Mouse (Mus musculus): Measurements from ENCODE around the gene Elovl3.
"Not testable (repeated sequence)": the region's sequence is repeated elsewhere in the genome, so short reads cannot be mapped to it uniquely, and the experiment has no call there.

Elovl3 gene

DNA sequence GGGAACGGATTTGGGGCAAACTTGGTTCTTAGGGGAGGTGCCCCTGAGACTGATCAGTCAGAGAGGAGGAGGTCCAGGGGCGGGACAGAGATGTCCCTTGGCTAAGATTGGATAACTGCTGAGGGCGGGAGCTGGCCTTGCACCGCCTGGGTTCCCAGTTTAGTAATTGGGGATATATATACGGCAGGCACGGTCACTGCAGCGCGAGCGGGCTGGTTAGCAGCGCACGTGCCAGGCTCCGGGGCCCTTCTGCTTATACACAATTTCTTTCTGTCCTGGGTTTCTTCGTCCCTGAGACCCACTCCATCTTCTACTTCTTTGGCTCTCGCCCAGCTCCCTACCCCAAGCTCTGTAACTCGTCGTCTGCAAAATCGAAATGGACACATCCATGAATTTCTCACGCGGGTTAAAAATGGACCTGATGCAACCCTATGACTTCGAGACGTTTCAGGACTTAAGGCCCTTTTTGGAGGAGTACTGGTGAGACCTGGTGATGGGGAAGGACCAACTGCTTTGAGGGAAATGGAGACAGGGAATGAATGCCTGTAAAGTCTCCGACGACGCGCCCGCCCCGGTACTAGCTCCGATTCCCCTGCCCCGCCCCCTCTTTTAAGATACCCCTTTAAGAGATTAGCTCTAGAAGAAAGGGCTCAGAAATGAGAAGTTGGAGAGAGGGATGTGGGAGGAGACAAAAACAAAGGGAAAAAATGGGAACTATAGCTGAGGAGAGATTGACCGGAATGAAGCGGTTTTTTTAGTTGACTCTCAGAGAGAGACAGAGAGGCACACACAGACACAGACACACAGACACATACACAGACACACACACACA is at the start of gene Elovl3:
Gene Elovl3 (plus strand): TSS at position 204 of the 832 bp plus-strand sequence.
- DNase-seq (ENCODE audit: extremely low read depth, low read depth, low spot score) = no peak

GRCm38 (mm10) chr19:46085185-46085584 is 46.5 kb upstream of the Elovl3 start:
- DNase-seq (ENCODE audit: extremely low read depth, low read depth, low spot score) = no peak

DNA sequence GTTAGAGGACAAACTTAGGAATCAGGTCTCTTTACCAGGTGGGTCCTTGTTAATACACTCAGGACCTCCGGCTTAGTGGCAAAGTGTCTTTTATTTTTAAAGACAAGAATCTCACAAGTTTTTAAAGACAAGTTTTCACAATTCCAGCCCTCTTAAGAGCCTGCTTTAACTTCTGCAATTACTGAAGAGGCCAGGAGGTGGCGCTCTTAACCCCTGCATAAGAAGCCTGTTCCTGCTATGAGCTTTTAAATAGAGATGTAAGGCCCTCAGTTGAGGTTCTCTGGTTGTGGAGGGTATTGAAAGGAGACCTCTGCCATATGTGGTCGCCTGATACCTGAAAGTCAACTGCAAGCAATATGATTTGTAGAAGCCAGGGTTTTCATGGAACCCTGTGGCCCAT is 45.4 kb upstream of the Elovl3 start:
- peak; percentile 13 for DNase-seq (ENCODE audit: extremely low read depth, low read depth, low spot score)

- DNase-seq (ENCODE audit: extremely low read depth, low read depth, low spot score) = peak; percentile 36
Measured at GRCm38 (mm10) chr19:46087871-46088270, 43.8 kb upstream of the Elovl3 start.

DNA sequence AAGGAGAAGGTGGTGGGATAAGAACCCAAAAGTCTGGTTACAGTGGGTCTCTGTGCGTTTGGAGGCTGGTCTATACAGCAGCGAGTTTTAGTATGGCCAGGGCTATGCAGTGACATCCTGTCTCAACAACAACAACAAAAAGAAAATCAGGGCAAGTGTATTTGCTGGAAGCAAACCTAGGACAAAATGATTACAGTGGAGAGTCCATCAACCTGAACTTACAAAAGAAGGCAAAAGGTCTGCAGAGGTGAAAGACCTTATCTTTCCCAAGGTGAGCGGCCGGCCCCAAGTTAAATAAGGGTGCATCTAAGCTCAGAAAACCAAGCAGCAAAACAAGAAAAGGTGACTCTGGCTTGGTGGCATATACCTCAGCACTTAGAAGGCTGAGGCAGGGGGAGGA is 40.1 kb upstream of the Elovl3 start:
- DNase-seq (ENCODE audit: extremely low read depth, low read depth, low spot score) = no peak

DNA sequence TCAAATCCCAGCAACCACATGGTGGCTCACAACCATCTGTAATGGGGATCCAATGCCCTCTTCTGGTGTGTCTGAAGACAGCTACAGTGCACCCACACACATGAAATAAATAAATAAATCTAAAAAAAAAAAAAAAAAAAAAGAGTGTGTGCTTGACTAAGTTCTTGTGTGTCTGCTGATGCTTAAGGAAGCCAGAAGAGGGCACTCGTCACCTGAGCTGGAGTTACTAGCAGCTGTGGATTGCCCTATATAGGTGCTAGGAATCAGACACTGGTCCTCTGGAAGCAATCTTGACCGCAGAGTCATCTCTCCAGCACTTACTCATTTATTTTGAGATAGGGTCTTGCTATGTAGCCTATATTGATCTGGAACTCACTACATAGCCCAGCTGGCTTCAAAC is 37.6 kb upstream of the Elovl3 start:
- no peak for DNase-seq (ENCODE audit: extremely low read depth, low read depth, low spot score)

GRCm38 (mm10) chr19:46095291-46095690 is 36.4 kb upstream of the Elovl3 start:
- no peak for DNase-seq (ENCODE audit: extremely low read depth, low read depth, low spot score)

- DNase-seq (ENCODE audit: extremely low read depth, low read depth, low spot score) = no peak
Measured at GRCm38 (mm10) chr19:46096396-46096795, 35.3 kb upstream of the Elovl3 start.

DNA sequence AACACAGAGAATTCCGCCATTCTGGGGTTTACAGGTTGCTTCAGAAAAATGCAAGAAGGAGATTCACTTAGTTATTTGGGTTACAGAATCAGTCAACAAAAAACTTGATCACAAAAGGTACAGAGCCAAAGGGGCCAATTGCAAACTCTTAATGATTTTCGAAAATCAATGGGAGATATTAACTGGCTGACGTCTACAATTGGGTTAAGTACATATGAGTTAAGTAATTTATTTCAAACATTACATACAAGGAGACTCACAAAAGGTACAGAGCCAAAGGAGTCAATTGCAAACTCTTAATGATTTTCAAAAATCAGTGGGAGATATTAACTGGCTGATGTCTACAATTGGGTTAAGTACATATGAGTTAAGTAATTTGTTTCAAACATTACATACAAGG is 32.1 kb upstream of the Elovl3 start:
- DNase-seq (ENCODE audit: extremely low read depth, low read depth, low spot score) = no peak

- no peak for DNase-seq (ENCODE audit: extremely low read depth, low read depth, low spot score)
Measured at GRCm38 (mm10) chr19:46103437-46104186, 28.1 kb upstream of the Elovl3 start.

GRCm38 (mm10) chr19:46104187-46104557 is 27.5 kb upstream of the Elovl3 start:
- DNase-seq (ENCODE audit: extremely low read depth, low read depth, low spot score) = no peak

DNA sequence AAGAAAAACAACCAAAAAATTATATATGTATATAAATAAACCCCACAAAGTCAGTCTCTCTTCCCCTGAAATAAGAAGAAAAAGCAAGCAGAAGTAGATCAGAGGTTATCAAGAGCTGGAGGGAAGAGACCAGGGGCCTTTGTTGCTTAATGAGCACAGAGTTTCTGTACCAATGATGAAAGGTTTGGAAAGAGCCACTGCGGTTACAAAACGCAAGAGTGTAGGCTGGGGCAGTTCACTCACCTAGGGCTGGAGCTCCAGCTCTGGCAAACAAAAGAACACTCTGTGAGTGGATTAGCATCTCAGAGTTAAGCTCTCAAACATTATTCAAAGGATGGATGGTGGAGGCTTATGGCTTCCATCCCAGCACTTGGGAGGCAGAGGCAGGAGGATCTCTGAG is 21.5 kb upstream of the Elovl3 start:
- DNase-seq (ENCODE audit: extremely low read depth, low read depth, low spot score) = peak; percentile 50

DNA sequence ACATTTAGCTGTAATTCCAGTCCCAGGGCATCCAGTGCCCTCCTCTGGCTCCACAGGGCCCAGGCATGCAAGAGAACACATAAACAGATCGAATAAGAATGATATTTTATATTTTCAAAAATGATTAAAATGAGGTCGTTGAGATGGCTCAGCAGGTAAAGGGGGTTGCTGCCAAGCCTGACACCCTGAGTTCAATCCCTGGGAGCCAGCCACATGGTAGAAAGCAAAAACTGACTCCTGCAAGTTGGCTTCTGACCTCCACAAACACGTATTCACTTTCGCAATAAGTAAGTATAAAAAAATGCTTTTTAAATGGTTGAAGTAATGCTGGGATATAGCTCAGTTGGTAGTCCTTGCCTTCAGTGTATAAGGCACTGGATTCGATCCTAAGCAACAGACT is 20.9 kb upstream of the Elovl3 start:
- DNase-seq (ENCODE audit: extremely low read depth, low read depth, low spot score) = no peak

GRCm38 (mm10) chr19:46114617-46115016 is 17.1 kb upstream of the Elovl3 start:
- DNase-seq (ENCODE audit: extremely low read depth, low read depth, low spot score) = no peak

GRCm38 (mm10) chr19:46119458-46119857 is 12.2 kb upstream of the Elovl3 start:
- no peak for DNase-seq (ENCODE audit: extremely low read depth, low read depth, low spot score)

DNA sequence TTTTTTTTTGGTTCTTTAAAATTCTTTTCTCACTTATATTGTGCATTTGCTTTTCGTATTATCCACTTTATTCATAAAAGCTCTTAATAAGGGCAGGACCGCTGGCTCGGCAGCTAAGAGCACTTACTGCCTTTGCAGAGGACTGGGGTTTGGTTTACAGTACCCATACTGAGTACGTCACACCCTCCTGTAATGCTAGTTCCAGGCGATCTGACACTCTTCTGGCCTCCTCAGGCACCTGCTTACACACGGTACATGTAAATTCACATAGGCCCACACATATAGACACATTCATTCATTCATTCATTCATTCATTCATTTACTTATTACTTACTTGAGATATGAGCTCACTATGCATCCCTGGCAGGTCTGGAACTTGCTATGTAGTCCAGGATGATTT is 10.8 kb upstream of the Elovl3 start:
- DNase-seq (ENCODE audit: extremely low read depth, low read depth, low spot score) = no peak

DNA sequence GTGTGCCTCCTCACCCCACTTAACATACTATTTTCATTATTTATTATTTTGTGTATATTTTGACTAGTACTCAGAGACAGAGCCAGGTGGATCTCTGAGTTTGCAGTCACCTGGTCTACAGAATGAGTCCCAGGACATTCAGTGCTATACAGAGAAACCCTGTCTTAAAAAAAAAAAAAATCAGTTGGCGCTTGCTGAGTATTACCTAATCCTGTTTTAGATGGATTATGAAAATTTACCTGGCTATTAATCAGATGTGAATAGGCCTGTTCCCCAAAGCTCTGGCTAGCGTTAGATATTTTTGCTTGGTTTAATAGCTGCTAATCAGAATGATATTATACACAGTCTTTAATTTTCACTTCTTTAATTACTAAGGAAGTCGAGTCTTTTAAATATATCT is 7.8 kb upstream of the Elovl3 start:
- DNase-seq (ENCODE audit: extremely low read depth, low read depth, low spot score) = peak; percentile 19

DNA sequence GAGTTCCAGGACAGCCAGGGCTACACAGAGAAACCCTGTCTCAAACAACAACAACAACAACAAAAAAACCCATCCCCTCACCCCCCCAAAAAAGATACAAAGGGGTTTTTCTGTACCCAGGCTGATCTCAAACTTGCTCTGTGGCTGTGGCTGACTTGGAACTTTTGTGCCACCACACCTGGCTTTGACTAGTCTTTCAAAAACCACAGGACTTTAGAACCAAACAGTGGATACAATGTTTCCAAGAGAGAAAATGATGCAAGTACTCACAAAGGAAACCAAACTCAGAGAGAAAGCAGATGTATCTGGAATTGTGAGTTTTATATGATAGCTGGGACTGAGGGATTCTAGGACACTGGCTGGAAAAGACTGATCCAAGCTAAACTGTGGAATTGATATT is 7.0 kb upstream of the Elovl3 start:
- DNase-seq (ENCODE audit: extremely low read depth, low read depth, low spot score) = no peak

GRCm38 (mm10) chr19:46126301-46126700 is 5.4 kb upstream of the Elovl3 start:
- DNase-seq (ENCODE audit: extremely low read depth, low read depth, low spot score) = no peak

GRCm38 (mm10) chr19:46129737-46130136 is 2.0 kb upstream of the Elovl3 start:
- DNase-seq (ENCODE audit: extremely low read depth, low read depth, low spot score) = not testable (repeated sequence)

DNA sequence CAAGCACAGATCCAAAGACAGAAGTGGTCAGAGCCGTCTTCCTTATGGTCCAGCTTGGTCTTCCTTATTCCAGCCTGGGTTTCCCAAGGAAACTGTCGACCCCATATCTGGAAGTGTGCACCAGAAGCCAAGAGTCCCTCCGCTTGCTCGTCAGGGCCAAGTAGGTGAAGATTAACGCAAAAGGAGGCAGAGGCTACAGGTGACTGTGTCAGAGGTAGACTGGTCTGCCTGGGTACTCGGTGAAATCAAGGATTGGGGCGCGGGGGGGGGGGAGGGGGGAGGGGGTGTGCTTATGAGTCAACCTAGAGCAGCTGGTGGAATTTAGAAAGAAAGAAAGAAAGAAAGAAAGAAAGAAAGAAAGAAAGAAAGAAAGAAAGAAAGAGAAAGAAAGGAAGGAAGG is 414 bp upstream of the Elovl3 start:
- no peak for DNase-seq (ENCODE audit: extremely low read depth, low read depth, low spot score)

DNA sequence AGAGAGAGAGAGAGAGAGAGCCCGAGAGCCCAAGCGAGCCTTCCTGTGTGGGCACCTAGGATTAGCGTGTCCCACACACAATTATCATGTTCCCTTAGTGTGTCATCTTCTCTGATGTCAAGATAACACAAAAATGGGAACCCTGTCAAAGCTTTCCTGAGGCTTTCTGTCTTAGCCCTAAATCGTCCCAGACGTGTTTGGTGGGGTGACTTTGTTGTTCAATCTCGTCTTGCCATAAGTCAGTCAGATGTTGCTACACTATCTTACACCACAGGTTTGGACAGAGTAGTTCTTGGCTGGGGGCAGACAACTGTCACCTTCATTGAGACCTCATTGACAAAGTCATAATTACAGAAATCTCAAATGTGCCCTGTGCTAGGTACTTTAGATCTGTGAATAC is 880 bp downstream of the Elovl3 start:
- DNase-seq (ENCODE audit: extremely low read depth, low read depth, low spot score) = peak; percentile 55
